Mouse (Mus musculus) C2C12 (cell line): ENCODE results near the gene Rbbp6.

Source experiments
- CEBPB ChIP-seq: IDR thresholded peaks from one replicate; pipeline ENCODE4 v1.6.1; 2011; ENCODE audit warnings: low read depth, mild to moderate bottlenecking, control low read depth, moderate library complexity
- CTCF ChIP-seq: IDR thresholded peaks from one replicate; pipeline ENCODE4 v1.5.1; 2011; ENCODE audit not compliant: control insufficient read depth, insufficient read depth, insufficient read length
- MAX ChIP-seq: IDR thresholded peaks from one replicate; pipeline ENCODE4 v1.6.1; 2011; ENCODE audit warnings: mild to moderate bottlenecking, control low read depth
- MYOD1 ChIP-seq: IDR thresholded peaks from one replicate; pipeline ENCODE4 v1.6.1; 2011; ENCODE audit warnings: low read depth; ENCODE audit not compliant: control insufficient read depth, insufficient read length
- MYOG ChIP-seq: IDR thresholded peaks from one replicate; pipeline ENCODE4 v1.6.1; 2011; ENCODE audit not compliant: control insufficient read depth, insufficient read length; ENCODE audit errors: extremely low read depth
- USF1 ChIP-seq: IDR thresholded peaks from one replicate; pipeline ENCODE4 v1.6.1; 2011; ENCODE audit warnings: low read depth, mild to moderate bottlenecking, control low read depth, moderate library complexity

GRCm38 (mm10) chr7:123045146-123045545 is 79.7 kb downstream of the Rbbp6 start:
- TF ChIP-seq CTCF: no peak
- TF ChIP-seq USF1: no peak
- TF ChIP-seq MYOD1: no peak
- TF ChIP-seq MYOG: no peak
- TF ChIP-seq MAX: no peak
- no peak for TF ChIP-seq CEBPB
